Mouse (Mus musculus): ENCODE measurements around the gene Tcp1. TPM values are rescaled to one million over a fixed set of nuclear protein-coding genes. Genes with fewer than 3 reads are reported as not detected.
"Not testable (repeated sequence)": the region's sequence is repeated elsewhere in the genome, so short reads cannot be mapped to it uniquely, and the experiment has no call there.

Gene Tcp1
- polyA plus RNA-seq, 1 experiment from 2014 or later = 469 TPM

DNA sequence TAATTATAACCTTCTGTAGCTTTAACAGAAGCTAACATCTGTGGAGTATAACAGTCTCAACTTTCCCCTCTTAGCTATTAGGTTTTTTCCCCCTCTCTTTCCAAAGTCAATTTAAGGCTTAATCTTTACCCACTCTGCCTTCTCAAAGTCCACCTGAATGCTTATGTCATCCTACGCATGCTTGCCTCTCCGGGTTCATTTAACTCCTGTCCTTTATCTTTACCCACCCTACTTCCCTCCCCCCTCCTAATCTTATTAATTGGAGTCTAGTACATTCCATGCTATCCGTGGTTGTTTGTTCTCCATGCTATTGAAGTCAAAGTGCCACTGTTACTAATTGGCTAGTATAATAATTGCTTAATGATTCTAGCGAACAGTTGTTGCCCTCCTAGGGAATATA lies 20.2 kb downstream of the Tcp1 start:
- no peak for ATAC-seq (ENCODE audit: insufficient read depth)
- H3K36me3 ChIP-seq (ENCODE audit: insufficient read depth) = no peaks in the 10 kb centered on the region
- H3K4me2 ChIP-seq = no peak overlapping the region
- H3K27me3 ChIP-seq (ENCODE audit: insufficient read depth, low read length) = no peaks in the 10 kb centered on the region
- no peak overlapping the region for H3K27ac ChIP-seq (ENCODE audit: low read depth)
- no peak for TF ChIP-seq CTCF (IDR thresholded peaks at IDR 0.05; ENCODE audit: low read depth)
- H3K9ac ChIP-seq = no peak overlapping the region
- DNase-seq = no peak
- 0 out of 2 replicates have a peak, but pooled peaks cover 3% of the 10 kb centered on the region for H3K4me1 ChIP-seq (ENCODE audit: insufficient read depth)
- no peaks in the 10 kb centered on the region for H3K9me3 ChIP-seq (ENCODE audit: low read depth, low read length)
- WGBS = 62% methylated on average over 4 of the region's 4 CpGs
- H3K4me3 ChIP-seq (ENCODE audit: low read depth, low read length) = no peak overlapping the region

DNA sequence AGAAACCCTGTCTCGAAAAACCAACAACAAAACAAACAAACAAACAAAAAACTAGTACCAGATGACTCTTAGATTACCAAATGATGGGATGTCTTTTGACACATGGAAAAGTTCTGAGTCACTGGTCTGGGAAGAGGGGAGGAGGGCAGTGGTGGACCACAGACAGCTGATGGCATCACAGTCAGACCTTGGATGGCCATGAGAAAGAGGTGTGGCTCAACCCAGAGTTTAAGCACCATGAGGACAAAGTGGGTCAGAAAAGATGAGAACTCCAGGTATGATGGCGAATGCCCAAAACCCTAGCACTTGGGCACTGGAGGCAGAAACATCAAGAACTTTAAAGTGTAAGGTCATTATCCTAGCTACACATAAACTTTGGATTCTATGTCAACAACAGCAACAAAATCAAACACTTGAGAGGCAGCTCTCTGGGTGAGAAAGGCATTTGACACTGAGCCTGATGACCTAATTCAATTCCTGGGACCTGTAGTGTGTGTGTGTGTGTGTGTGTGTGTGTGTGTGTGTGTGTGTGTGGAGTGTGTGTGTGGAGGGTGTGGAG lies 22.0 kb downstream of the Tcp1 start:
- no peak overlapping the region for H3K27ac ChIP-seq (ENCODE audit: low read depth)
- H3K9ac ChIP-seq = no peak overlapping the region
- H3K36me3 ChIP-seq (ENCODE audit: insufficient read depth) = peaks cover 5% of the 10 kb centered on the region; the same call in 1 of the 2 replicates
- no peaks in the 10 kb centered on the region for H3K27me3 ChIP-seq (ENCODE audit: insufficient read depth, low read length)
- no peak overlapping the region for H3K4me2 ChIP-seq
- 64% methylated on average over 2 of the region's 2 CpGs for WGBS
- no peaks in the 10 kb centered on the region for H3K9me3 ChIP-seq (ENCODE audit: low read depth, low read length)
- TF ChIP-seq CTCF (IDR thresholded peaks at IDR 0.05; ENCODE audit: low read depth) = no peak
- 0 out of 2 replicates have a peak, but pooled peaks cover 3% of the 10 kb centered on the region for H3K4me1 ChIP-seq (ENCODE audit: insufficient read depth)
- no peak overlapping the region for H3K4me3 ChIP-seq (ENCODE audit: low read depth, low read length)
- DNase-seq = no peak
- ATAC-seq (ENCODE audit: insufficient read depth) = no peak

DNA sequence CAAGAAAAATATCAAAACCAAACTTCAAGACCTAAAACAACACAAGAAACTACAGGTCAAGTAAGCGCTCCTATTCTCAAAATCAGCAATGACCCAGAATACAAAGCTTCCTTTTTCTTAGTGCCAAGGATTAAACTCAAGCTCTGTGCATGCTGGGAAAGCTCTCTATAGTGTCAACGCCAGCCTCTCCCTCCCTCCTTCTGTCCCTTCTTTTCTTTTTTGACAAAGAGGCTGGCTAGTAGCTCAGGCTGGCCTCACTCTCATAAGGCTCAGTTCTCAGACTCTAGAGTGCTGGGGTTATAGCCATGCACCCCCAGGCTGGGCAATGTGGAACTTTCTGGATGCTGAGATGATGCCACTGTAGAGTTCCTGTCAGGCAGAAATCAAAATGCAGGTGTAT lies 22.6 kb downstream of the Tcp1 start:
- H3K9me3 ChIP-seq (ENCODE audit: low read depth, low read length) = no peaks in the 10 kb centered on the region
- H3K4me1 ChIP-seq (ENCODE audit: insufficient read depth) = 0 out of 2 replicates have a peak, but pooled peaks cover 3% of the 10 kb centered on the region
- H3K27me3 ChIP-seq (ENCODE audit: insufficient read depth, low read length) = no peaks in the 10 kb centered on the region
- no peak overlapping the region for H3K27ac ChIP-seq (ENCODE audit: low read depth)
- no peak overlapping the region for H3K4me2 ChIP-seq
- H3K36me3 ChIP-seq (ENCODE audit: insufficient read depth) = peaks cover 9% of the 10 kb centered on the region
- no peak overlapping the region for H3K9ac ChIP-seq
- DNase-seq (no peak), ATAC-seq (ENCODE audit: insufficient read depth) (no peak)
- 56% methylated on average over 2 of the region's 2 CpGs for WGBS
- no peak for TF ChIP-seq CTCF (IDR thresholded peaks at IDR 0.05; ENCODE audit: low read depth)
- H3K4me3 ChIP-seq (ENCODE audit: low read depth, low read length) = no peak overlapping the region

DNA sequence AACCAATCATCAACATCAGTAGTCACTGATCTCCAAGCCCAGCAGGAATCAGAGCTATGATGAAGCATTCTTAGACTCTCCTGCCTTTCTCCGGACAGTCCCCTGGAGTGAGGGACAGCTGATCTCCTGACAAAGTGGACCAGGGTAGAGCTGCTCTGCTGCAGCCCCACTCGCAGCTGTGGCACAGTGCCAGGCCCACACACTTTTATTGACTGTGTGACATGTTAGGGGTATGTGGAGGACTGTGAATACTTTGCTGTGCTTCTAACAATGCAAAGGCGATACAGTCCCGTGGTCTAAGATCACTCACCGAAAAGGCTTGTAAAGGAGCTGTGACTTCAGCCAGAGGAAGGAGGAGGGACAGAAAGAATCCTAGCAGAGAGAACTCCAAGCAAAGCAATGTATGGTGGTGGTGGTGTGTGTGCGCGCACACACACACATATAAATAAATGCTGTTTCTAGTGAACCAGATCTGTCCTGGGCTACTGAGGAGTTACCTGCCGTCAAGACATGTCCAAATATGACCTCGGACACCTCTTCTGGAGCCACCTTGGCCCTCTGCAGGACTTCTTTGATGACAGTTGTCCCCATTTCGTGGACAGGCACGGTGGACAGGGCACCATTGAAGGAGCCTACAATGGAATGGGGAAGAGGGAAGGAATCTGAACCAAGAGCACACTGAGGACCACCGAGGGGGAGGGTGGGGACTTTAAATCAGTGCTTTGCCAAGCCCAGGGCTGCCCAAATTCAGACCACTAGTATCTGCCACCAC lies 24.1 kb downstream of the Tcp1 start:
- peaks cover 20% of the 10 kb centered on the region for H3K36me3 ChIP-seq (ENCODE audit: insufficient read depth)
- not testable (repeated sequence) for H3K4me1 ChIP-seq (ENCODE audit: insufficient read depth); H3K9me3 ChIP-seq (ENCODE audit: low read depth, low read length); DNase-seq; H3K27ac ChIP-seq (ENCODE audit: low read depth); H3K9ac ChIP-seq; H3K27me3 ChIP-seq (ENCODE audit: insufficient read depth, low read length)
- H3K4me2 ChIP-seq = peak overlapping the region; percentile 57
- WGBS = 43% methylated on average over 2 of the region's 12 CpGs
- ATAC-seq (ENCODE audit: insufficient read depth) = peak; percentile 42; the same call in 1 of the 2 replicates
- peak overlapping the region; percentile 17; the same call in 1 of the 2 replicates for H3K4me3 ChIP-seq (ENCODE audit: low read depth, low read length)

DNA sequence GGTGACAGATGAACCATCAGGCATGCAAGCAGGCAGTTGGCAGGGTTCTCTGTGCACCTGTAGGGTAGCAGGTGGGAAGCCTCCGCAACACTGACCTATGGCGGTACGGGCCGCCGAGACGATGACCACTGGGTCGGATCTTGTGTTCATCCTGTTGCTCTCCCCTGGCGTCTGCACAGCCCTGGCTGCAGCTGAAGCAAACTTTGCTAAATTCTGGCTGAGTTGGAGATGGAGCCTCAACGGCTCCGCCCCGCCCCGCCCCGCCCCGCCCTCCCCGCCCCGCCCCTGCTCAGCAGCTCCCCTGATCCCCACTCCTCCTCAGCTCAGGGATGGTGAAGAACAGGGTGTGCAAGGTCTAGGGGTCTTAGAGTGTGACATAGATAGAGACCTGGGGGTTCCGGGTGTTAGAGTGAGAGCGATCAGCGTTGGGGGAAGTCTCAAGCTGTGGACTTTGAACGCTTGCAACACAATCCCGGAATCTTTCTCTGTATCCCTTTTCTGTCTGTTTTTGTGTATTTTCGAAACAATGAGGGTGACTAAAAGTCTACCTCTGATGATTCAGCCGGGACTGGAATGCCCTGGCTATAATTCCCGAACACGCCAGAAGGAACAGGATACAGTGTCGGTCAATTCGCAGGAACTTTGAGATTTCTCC lies 24.8 kb downstream of the Tcp1 start, which contains the start of gene Acat3:
Acat3 (minus strand) TSS at position 450 of the 655 bp plus-strand sequence.
- no peak within 1 kb of the TSS for H3K27ac ChIP-seq (ENCODE audit: low read depth)
- peaks cover 27% of the 10 kb centered on the region for H3K36me3 ChIP-seq (ENCODE audit: insufficient read depth)
- WGBS = 11% methylated on average over 27 of the region's 27 CpGs
- H3K4me3 ChIP-seq (ENCODE audit: low read depth, low read length) = peak within 1 kb of the TSS; percentile 17; the same call in 1 of the 2 replicates
- ATAC-seq (ENCODE audit: insufficient read depth) (peak; percentile 87), DNase-seq (peak; percentile 54)
- no peak for TF ChIP-seq CTCF (IDR thresholded peaks at IDR 0.05; ENCODE audit: low read depth)
- H3K4me2 ChIP-seq = peak within 1 kb of the TSS; percentile 57
- no peak within 1 kb of the TSS for H3K9ac ChIP-seq
- H3K27me3 ChIP-seq (ENCODE audit: insufficient read depth, low read length) = no peaks in the 10 kb centered on the region
- 0 out of 2 replicates have a peak, but pooled peaks cover 3% of the 10 kb centered on the region for H3K4me1 ChIP-seq (ENCODE audit: insufficient read depth)
- H3K9me3 ChIP-seq (ENCODE audit: low read depth, low read length) = no peaks in the 10 kb centered on the region

DNA sequence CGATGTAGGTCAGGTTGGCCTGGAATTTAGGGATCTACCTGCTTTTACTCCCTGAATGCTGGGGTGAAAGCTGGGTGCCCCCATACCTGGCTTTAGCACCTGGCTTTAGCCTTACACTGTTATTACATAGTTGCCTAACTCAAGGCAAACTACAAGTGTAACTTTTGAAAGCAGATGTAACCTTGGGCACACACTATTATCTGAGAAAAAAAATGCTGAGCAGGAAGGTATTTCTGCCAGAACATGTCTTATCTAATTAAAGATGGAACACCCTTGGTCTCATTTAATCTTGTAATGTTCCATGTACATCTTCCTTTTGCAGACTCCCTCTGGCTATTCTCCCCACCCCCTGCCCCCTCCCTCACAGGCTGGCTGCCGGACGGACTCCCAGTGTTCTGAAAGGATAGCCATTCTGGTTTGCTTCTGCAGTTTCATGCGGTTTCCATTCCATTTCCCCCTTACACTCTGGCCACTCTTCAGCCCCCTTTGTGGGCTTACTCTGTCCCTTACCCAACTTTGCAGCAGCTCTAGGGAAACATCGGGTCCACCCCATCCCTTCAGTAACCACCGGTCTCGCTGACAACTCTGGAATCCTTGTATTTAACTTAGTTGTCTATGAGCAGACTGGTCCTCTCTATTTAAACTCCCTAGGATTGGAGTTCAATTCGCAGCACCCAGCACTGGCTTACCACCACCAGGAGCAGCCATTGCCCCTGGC lies 26.2 kb downstream of the Tcp1 start:
- no peak overlapping the region for H3K27ac ChIP-seq (ENCODE audit: low read depth)
- no peak overlapping the region for H3K4me3 ChIP-seq (ENCODE audit: low read depth, low read length)
- no peaks in the 10 kb centered on the region for H3K27me3 ChIP-seq (ENCODE audit: insufficient read depth, low read length)
- no peak overlapping the region for H3K9ac ChIP-seq
- peaks cover 38% of the 10 kb centered on the region for H3K36me3 ChIP-seq (ENCODE audit: insufficient read depth)
- 0 out of 2 replicates have a peak, but pooled peaks cover 3% of the 10 kb centered on the region for H3K4me1 ChIP-seq (ENCODE audit: insufficient read depth)
- TF ChIP-seq CTCF (IDR thresholded peaks at IDR 0.05; ENCODE audit: low read depth) = no peak
- DNase-seq = no peak
- 72% methylated on average over 8 of the region's 8 CpGs for WGBS
- no peaks in the 10 kb centered on the region for H3K9me3 ChIP-seq (ENCODE audit: low read depth, low read length)
- H3K4me2 ChIP-seq = no peak overlapping the region
- no peak for ATAC-seq (ENCODE audit: insufficient read depth)
